Mouse (Mus musculus): ENCODE results near the gene Zfp811. TPM values are rescaled to one million over a fixed set of nuclear protein-coding genes. Genes with fewer than 3 reads are reported as not detected.

Zfp811 gene
- total and polyA plus RNA-seq, 3 experiments = 1.7 to 6.6 (median 3.4) TPM

GRCm38 (mm10) chr17:32752813-32753360, 56.8 kb downstream of the Zfp811 start:
- Histone ChIP-seq H3K79me2 (replicated peaks; ENCODE audit: control insufficient read depth, extremely low read depth, insufficient read depth, poor library complexity, severe bottlenecking) (no peaks in the 10 kb centered on the region), H3K27me3 (replicated peaks) (no peaks in the 10 kb centered on the region), H3K36me3 (replicated peaks in 1 of 2; ENCODE audit: control insufficient read depth in 1 of 2, insufficient read depth in 1 of 2, low read length in 1 of 2) (no peaks in the 10 kb centered on the region), H3K9me3 (replicated peaks; ENCODE audit: low read length) (no peaks in the 10 kb centered on the region), H3K4me3 (replicated peaks in 1 of 3; ENCODE audit: low read depth in 2 of 3, low read length in 2 of 3, poor library complexity in 1 of 3) (no peak overlapping the region), H3K27ac (ENCODE audit: insufficient read depth, low read depth) (no peak overlapping the region), H3K4me1 (ENCODE audit: control insufficient read depth in 1 of 2, insufficient read depth in 2 of 2) (no peaks in the 10 kb centered on the region), H3K9ac (ENCODE audit: insufficient read depth, low read depth) (no peak overlapping the region), H3K4me2 (ENCODE audit: insufficient read depth, low read depth, poor library complexity, severe bottlenecking) (no peak overlapping the region)
- no peak for TF ChIP-seq RCOR1 (conservative IDR thresholded peaks at IDR 0.05; ENCODE audit: low read depth, low read length)
- TF ChIP-seq HCFC1 (IDR thresholded peaks at IDR 0.05; ENCODE audit: low read depth, low read length) = no peak
- TF ChIP-seq POLR2AphosphoS2 (IDR thresholded peaks at IDR 0.05; ENCODE audit: low read depth, low read length) = no peak
- TF ChIP-seq KAT2A (IDR thresholded peaks at IDR 0.05; ENCODE audit: insufficient replicate concordance, low read length) = no peak
- TF ChIP-seq MEF2A (IDR thresholded peaks at IDR 0.05; ENCODE audit: borderline replicate concordance, low read depth, low read length) = no peak
- TF ChIP-seq TCF12 (IDR thresholded peaks at IDR 0.05; ENCODE audit: low read depth, low read length) = no peak
- TF ChIP-seq NRF1 (IDR thresholded peaks at IDR 0.05; ENCODE audit: low read depth, low read length) = no peak
- no peak for TF ChIP-seq BHLHE40 (IDR thresholded peaks at IDR 0.05; ENCODE audit: low read depth, low read length)
- no peak for TF ChIP-seq USF1 (IDR thresholded peaks at IDR 0.05; ENCODE audit: low read depth, low read length)
- no peak for TF ChIP-seq MAX (IDR thresholded peaks at IDR 0.05; ENCODE audit: low read length)
- no peak for TF ChIP-seq IRF4 (IDR thresholded peaks at IDR 0.05; ENCODE audit: low read depth, low read length)
- TF ChIP-seq SIN3A (IDR thresholded peaks at IDR 0.05; ENCODE audit: low read length) = no peak
- TF ChIP-seq CHD1 (IDR thresholded peaks at IDR 0.05; ENCODE audit: low read depth, low read length) = no peak
- no peak for TF ChIP-seq E2F4 (IDR thresholded peaks at IDR 0.05; ENCODE audit: insufficient replicate concordance, low read depth, low read length)
- no peak for TF ChIP-seq USF2 (conservative IDR thresholded peaks at IDR 0.05; ENCODE audit: low read depth, low read length)
- no peak for TF ChIP-seq ZNF384 (IDR thresholded peaks at IDR 0.05; ENCODE audit: low read depth, low read length)
- TF ChIP-seq GABPA (IDR thresholded peaks at IDR 0.05; ENCODE audit: insufficient replicate concordance, low read depth, low read length) = no peak
- TF ChIP-seq TBP (conservative IDR thresholded peaks at IDR 0.05; ENCODE audit: low read depth, low read length) = no peak
- DNase-seq (ENCODE audit: extremely low read depth) = no peak
- in situ Hi-C loops (cut with MboI; ENCODE audit: low pct_ligation_motif_present, low pct_unique_long_range_greater_than_20kb, low sequenced_read_pairs) = no loop called here
- dilution Hi-C loops (cut with MboI; ENCODE audit: extremely low pct_ligation_motif_present, extremely low pct_unique_long_range_greater_than_20kb, low sequenced_read_pairs) = no loop called here

- Histone ChIP-seq H3K9ac (ENCODE audit: insufficient read depth, low read depth) (no peak overlapping the region), H3K9me3 (replicated peaks; ENCODE audit: low read length) (no peaks in the 10 kb centered on the region), H3K36me3 (replicated peaks in 1 of 2; ENCODE audit: control insufficient read depth in 1 of 2, insufficient read depth in 1 of 2, low read length in 1 of 2) (no peaks in the 10 kb centered on the region), H3K27ac (ENCODE audit: insufficient read depth, low read depth) (no peak overlapping the region), H3K4me1 (ENCODE audit: control insufficient read depth in 1 of 2, insufficient read depth in 2 of 2) (no peaks in the 10 kb centered on the region), H3K4me2 (ENCODE audit: insufficient read depth, low read depth, poor library complexity, severe bottlenecking) (peak overlapping the region; percentile 61), H3K4me3 (replicated peaks in 1 of 3; ENCODE audit: low read depth in 2 of 3, low read length in 2 of 3, poor library complexity in 1 of 3) (no peak overlapping the region), H3K27me3 (replicated peaks) (no peaks in the 10 kb centered on the region), H3K79me2 (replicated peaks; ENCODE audit: control insufficient read depth, extremely low read depth, insufficient read depth, poor library complexity, severe bottlenecking) (no peaks in the 10 kb centered on the region)
- TF ChIP-seq TCF12 (IDR thresholded peaks at IDR 0.05; ENCODE audit: low read depth, low read length) (no peak), EP300 (IDR thresholded peaks at IDR 0.05; ENCODE audit: low read length) (no peak), PAX5 (IDR thresholded peaks at IDR 0.05; ENCODE audit: low read length) (no peak), HCFC1 (IDR thresholded peaks at IDR 0.05; ENCODE audit: low read depth, low read length) (no peak), ZNF384 (IDR thresholded peaks at IDR 0.05; ENCODE audit: low read depth, low read length) (no peak), ELF1 (IDR thresholded peaks at IDR 0.05; ENCODE audit: low read depth, low read length) (no peak), JUN (IDR thresholded peaks at IDR 0.05; ENCODE audit: insufficient read depth, low read depth, low read length) (no peak), ETS1 (conservative IDR thresholded peaks at IDR 0.05; ENCODE audit: low read depth, low read length) (no peak), ZMIZ1 (IDR thresholded peaks at IDR 0.05; ENCODE audit: low read depth, low read length) (no peak), POLR2AphosphoS2 (IDR thresholded peaks at IDR 0.05; ENCODE audit: low read depth, low read length) (no peak), MAX (IDR thresholded peaks at IDR 0.05; ENCODE audit: low read length) (no peak), NELFE (IDR thresholded peaks at IDR 0.05; ENCODE audit: low read depth, low read length) (no peak)
- in situ Hi-C loops (cut with MboI; ENCODE audit: low pct_ligation_motif_present, low pct_unique_long_range_greater_than_20kb, low sequenced_read_pairs) (no loop called here), dilution Hi-C loops (cut with MboI; ENCODE audit: extremely low pct_ligation_motif_present, extremely low pct_unique_long_range_greater_than_20kb, low sequenced_read_pairs) (no loop called here)
- peak; percentile 6 for DNase-seq (ENCODE audit: extremely low read depth)
Measured at GRCm38 (mm10) chr17:32750611-32751010, 59.1 kb downstream of the Zfp811 start.

Measured in CH12.LX (cell line).